Mouse (Mus musculus): ENCODE measurements around the gene Coq7. TPM values are rescaled to one million over a fixed set of nuclear protein-coding genes. Genes with fewer than 3 reads are reported as not detected.

Gene Coq7
- total RNA-seq, 2 experiments from 2014 or later: 51.9 to 53.5 TPM

DNA sequence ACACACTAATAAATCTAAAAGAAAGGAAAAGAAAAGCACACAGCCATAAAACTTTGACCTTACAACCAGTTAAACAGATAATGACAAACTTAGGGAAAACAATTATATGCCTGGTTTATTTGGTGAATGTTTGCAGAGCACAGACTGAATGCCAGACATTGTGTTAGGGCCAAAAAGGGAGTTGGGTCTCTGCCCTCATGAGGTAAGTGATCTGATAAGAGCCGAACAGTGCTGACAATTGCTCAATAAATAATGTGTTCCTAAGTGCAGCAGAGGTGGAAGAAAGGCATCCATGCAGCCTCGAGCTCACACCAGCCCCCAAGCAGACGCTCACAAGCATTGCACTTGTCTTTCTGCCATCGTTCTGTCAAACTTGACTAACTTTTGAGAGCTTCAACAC lies 68.7 kb downstream of the Coq7 start:
- DNase-seq: no peak
- intact Hi-C loops (cut with DNase I): no loop called here

DNA sequence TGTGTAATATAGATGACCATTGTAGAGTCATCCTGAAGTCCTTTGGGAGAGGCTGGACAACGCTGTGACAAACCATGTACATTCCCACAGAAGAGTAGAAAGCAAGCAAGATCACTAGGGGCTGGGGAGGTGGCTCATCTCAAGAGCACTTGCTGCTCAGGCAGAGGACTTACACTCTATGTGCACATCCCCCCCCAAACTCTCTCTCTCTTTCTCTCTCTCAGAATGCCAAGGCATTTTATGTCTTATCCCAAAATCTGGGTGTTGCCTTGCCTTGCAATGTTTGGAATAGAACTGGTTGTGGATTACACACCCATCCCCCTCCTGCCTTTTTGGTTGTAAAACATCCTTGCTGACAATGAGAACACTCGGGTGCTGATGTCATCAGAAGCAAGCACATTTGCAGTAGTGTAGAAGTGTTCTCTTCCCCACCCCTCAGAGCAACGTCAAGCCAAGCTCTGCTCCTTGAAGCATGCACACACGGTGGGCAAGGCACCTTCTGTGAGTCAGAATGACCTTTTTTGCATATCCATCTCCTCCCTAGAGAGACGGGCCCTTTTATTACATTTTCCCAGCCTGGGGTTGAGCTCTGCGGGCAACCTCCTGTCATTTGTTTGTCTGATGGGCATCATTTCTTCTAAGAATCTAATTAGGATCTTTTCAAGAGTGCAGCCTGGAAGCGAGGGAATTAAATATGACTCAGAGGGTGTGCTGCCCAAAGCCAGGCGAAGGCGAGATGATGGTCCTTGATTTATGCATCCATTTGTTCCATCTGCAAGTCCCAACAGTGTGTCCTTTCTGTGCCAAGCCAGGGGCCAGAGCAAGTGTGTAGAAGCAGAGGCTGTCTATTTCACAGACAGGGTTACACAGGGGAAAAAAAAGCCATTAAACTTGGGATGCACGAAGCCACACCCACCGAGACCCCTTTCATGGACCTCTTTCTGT lies 70.1 kb downstream of the Coq7 start:
- intact Hi-C loops (cut with DNase I): no loop called here
- DNase-seq: no peak

DNA sequence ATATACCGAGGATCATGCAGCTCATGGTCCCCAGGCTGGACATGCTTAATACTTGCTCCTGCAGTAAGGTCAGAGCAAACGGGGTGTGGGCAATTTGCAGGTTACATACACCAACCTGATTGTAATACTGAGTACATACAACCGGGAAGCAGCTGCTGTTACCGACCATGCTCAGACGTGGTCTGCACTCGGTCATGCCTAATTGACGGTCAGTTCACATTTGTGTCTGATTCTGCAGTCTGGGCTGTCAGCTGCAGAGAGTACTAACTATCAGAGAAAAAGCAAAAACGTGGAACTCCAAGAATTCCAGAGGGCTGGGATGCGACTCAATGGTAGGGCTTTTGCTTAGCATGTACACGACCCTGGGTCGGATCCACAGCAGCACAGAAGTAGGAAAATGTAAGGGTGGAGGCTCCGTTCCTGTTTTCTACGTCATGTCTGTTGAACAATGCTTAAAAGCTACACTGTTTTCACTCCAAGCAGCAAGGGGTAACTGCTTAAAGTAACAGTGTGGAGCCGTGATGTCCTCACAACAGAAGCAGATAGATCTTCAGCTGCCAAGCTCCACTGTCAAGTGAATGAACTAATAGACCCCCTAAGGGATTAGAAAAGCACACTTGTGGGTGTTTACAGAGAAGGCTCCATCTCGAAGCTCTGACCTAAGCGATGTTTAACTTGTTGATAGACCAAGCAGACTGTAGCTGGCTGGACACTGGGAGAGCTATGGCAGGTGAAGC lies 71.6 kb downstream of the Coq7 start:
- intact Hi-C loops (cut with DNase I): no loop called here
- DNase-seq: no peak

Other genes starting within 250 kb of the Coq7 start
- gene Syt17, start 85.1 kb downstream of the Coq7 start, total RNA-seq (2021): under 1 TPM; 0.27 to 0.38 TPM
- 1 to 10 TPM; 8.0 to 8.8 TPM for gene Itpripl2, start 41.4 kb downstream of the Coq7 start, total RNA-seq (2021)
- gene Tmc7, start 51.4 kb upstream of the Coq7 start, total RNA-seq (2021): 1 to 10 TPM; 7.3 to 7.9 TPM
- under 1 TPM in 1 of 2 experiments, not detected in 1; 0.08 TPM for gene Tmc5, start 63.9 kb upstream of the Coq7 start, total RNA-seq (2021)
- 10 to 100 TPM; 33.4 to 35.8 TPM for gene Gde1, start 172.4 kb upstream of the Coq7 start, total RNA-seq (2021)
- gene Ccp110, start 179.2 kb upstream of the Coq7 start, total RNA-seq (2021): 1 to 10 TPM; 1.9 to 2.3 TPM
- gene Vps35l, start 206.9 kb upstream of the Coq7 start, total RNA-seq (2021): 10 to 100 TPM; 17.7 to 20.2 TPM